Mouse (Mus musculus): ENCODE measurements around the gene Zfp831.

The Zfp831 gene

GRCm38 (mm10) chr2:174655341-174655740 lies 12.0 kb downstream of the Zfp831 start:
- no peak for DNase-seq

- DNase-seq: peak; percentile 78
Measured at GRCm38 (mm10) chr2:174658229-174658844, 15.0 kb downstream of the Zfp831 start.

GRCm38 (mm10) chr2:174659874-174660273 lies 16.5 kb downstream of the Zfp831 start:
- no peak for DNase-seq

GRCm38 (mm10) chr2:174660321-174660720 lies 17.0 kb downstream of the Zfp831 start:
- no peak for DNase-seq

GRCm38 (mm10) chr2:174661436-174662171 lies 18.3 kb downstream of the Zfp831 start:
- DNase-seq: no peak

- no peak for DNase-seq
Measured at GRCm38 (mm10) chr2:174662593-174662992, 19.3 kb downstream of the Zfp831 start.

- DNase-seq: no peak
Measured at GRCm38 (mm10) chr2:174665404-174665803, 22.1 kb downstream of the Zfp831 start.

- DNase-seq: no peak
Measured at GRCm38 (mm10) chr2:174668806-174669205, 25.5 kb downstream of the Zfp831 start.

GRCm38 (mm10) chr2:174672506-174673190 lies 29.3 kb downstream of the Zfp831 start:
- DNase-seq: peak; percentile 57

- peak; percentile 95 for DNase-seq
Measured at GRCm38 (mm10) chr2:174673592-174674286, 30.4 kb downstream of the Zfp831 start.

GRCm38 (mm10) chr2:174674287-174675045 lies 31.1 kb downstream of the Zfp831 start:
- DNase-seq: no peak

GRCm38 (mm10) chr2:174675642-174676041 lies 32.3 kb downstream of the Zfp831 start:
- peak; percentile 85 for DNase-seq

- no peak for DNase-seq
Measured at GRCm38 (mm10) chr2:174701351-174701750, 58.0 kb downstream of the Zfp831 start.

- DNase-seq: no peak
Measured at GRCm38 (mm10) chr2:174707101-174707500, 63.8 kb downstream of the Zfp831 start.

- peak; percentile 13 for DNase-seq
Measured at GRCm38 (mm10) chr2:174708587-174708986, 65.3 kb downstream of the Zfp831 start.

GRCm38 (mm10) chr2:174710185-174710584 lies 66.9 kb downstream of the Zfp831 start:
- no peak for DNase-seq

GRCm38 (mm10) chr2:174712043-174712442 lies 68.7 kb downstream of the Zfp831 start:
- peak; percentile 20 for DNase-seq

GRCm38 (mm10) chr2:174715938-174716337 lies 72.6 kb downstream of the Zfp831 start:
- no peak for DNase-seq

GRCm38 (mm10) chr2:174717857-174718256 lies 74.5 kb downstream of the Zfp831 start:
- no peak for DNase-seq

- DNase-seq: no peak
Measured at GRCm38 (mm10) chr2:174727114-174727823, 83.9 kb downstream of the Zfp831 start.

- DNase-seq: no peak
Measured at GRCm38 (mm10) chr2:174731939-174732338, 88.6 kb downstream of the Zfp831 start.

- no peak for DNase-seq
Measured at GRCm38 (mm10) chr2:174735270-174735669, 91.9 kb downstream of the Zfp831 start.

Data from thymus, postnatal 4 days (tissue).